Mouse (Mus musculus): ENCODE measurements around the gene Sept11. TPM values are rescaled to one million over a fixed set of nuclear protein-coding genes. Genes with fewer than 3 reads are reported as not detected.

Gene Sept11
- polyA plus RNA-seq, 1 experiment from 2014 or later: 175 TPM

DNA sequence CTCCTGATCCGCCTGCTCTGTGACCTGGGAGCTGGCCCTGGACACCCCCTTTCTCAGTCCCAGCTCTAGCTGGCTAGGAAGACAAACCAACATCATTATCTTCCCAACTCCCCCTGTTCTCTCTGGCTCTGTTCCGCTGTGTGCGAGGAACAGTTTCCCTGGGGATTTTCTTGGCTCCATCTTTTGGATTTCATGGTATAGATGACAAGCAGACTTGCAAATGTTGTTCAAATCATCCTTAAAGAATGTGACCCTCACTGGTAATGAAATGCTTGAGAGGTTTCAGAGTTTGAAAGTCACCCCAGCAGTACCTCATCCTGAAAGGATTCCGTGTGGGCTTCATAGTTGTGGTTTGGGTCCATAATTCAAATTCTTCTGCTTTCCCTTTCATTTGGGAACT is 38.2 kb downstream of the Sept11 start:
- H3K27ac ChIP-seq (ENCODE audit: low read length): no peak overlapping the region
- H3K4me3 ChIP-seq (replicated peaks; ENCODE audit: low read length): no peak overlapping the region
- no peaks in the 10 kb centered on the region for H3K36me3 ChIP-seq (ENCODE audit: control insufficient read depth, insufficient read depth)
- no peak for ATAC-seq
- WGBS: 57% methylated on average over 4 of the region's 4 CpGs
- no peaks in the 10 kb centered on the region for H3K9me3 ChIP-seq (ENCODE audit: control insufficient read depth, low read length)
- peaks cover 54% of the 10 kb centered on the region for H3K4me1 ChIP-seq (replicated peaks; ENCODE audit: control insufficient read depth, insufficient read depth, low read length)
- H3K9ac ChIP-seq (replicated peaks; ENCODE audit: low read depth, low read length): no peak overlapping the region
- no peaks in the 10 kb centered on the region for H3K27me3 ChIP-seq (replicated peaks; ENCODE audit: control insufficient read depth, insufficient read depth, low read length)
- no peak overlapping the region for H3K4me2 ChIP-seq (ENCODE audit: low read length)

DNA sequence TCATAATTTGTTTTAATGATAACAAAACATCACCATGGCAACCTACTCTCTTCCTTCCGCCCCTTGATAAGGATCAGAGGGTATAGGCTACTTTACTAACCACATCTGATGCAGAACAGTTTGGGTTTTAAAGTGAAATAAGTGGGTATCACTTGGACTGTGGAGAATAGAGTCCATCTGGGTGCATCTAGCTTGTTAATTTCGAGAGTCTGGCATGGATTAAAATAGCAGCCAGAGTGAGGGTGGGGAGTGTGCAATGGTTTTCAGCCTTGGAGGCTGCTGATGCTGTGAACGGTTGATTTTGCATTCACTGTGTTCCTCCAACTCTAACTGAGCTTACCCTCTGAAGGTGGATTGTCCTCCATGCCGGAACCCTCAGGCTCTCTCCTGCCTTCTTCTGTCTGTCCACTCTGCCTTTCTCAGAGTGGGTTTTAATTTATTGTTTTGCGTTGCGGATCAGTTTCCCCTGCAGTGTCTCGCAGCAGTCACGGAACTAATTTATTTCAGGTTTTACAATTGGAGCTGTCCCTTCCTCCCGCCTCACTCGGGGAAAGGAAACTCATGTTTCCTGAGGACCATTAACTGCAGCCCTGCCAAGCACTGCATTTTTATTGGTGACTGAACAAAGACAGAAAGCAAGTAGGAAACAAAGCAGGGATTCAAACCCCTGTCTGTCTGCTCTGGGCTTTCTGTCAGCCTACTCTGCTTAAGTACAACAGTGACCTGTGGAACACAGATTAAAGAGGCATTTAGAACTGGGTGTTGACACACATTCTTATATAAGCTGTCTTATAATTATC is 40.4 kb downstream of the Sept11 start:
- H3K4me2 ChIP-seq (ENCODE audit: low read length): peak overlapping the region; percentile 34
- ATAC-seq: peak; percentile 67
- no peaks in the 10 kb centered on the region for H3K27me3 ChIP-seq (replicated peaks; ENCODE audit: control insufficient read depth, insufficient read depth, low read length)
- 6% methylated on average over 10 of the region's 10 CpGs for WGBS
- H3K36me3 ChIP-seq (ENCODE audit: control insufficient read depth, insufficient read depth): no peaks in the 10 kb centered on the region
- H3K9me3 ChIP-seq (ENCODE audit: control insufficient read depth, low read length): no peaks in the 10 kb centered on the region
- H3K4me3 ChIP-seq (replicated peaks; ENCODE audit: low read length): no peak overlapping the region
- peak overlapping the region; percentile 15 for H3K9ac ChIP-seq (replicated peaks; ENCODE audit: low read depth, low read length)
- H3K27ac ChIP-seq (ENCODE audit: low read length): peak overlapping the region; percentile 29
- peaks cover 43% of the 10 kb centered on the region for H3K4me1 ChIP-seq (replicated peaks; ENCODE audit: control insufficient read depth, insufficient read depth, low read length)

DNA sequence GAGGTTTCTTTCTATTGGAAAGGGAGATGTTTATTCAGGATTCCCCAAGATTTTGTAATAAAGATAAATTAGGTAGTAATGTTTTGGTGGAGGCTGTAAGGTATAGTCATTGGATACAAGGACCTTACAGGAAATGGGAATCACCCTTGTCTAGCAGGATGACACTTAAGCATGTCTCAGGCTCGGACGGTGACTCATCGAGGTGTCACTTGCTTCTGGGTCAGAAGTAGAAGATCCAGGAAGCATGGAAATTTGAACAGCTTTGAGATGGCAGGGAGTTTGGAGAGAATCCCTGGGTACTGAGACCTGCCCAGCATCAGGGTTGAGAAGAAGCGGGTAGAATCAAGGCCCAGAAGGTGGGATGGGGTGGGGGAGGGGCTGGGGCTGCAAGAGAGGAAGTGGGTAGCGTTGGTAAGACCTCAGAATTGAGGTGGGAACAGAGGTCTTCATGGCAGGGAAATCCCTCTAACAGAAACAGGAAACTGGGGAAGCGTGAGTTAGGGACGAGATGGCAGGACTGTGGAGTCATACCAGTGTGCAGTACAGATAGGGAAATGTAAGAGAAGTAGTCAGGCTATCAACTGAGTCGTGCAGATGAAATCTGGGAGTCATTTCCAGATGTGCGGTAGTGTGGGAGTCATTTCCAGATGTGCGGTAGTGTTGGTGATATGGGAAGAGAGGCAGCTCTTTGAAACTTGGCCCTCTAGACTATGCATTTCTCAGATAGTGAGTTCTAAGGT is 42.3 kb downstream of the Sept11 start:
- H3K27me3 ChIP-seq (replicated peaks; ENCODE audit: control insufficient read depth, insufficient read depth, low read length): no peaks in the 10 kb centered on the region
- WGBS: 94% methylated on average over 10 of the region's 10 CpGs
- no peak for ATAC-seq
- peaks cover 4% of the 10 kb centered on the region; the same call in 1 of the 2 replicates for H3K36me3 ChIP-seq (ENCODE audit: control insufficient read depth, insufficient read depth)
- H3K9me3 ChIP-seq (ENCODE audit: control insufficient read depth, low read length): no peaks in the 10 kb centered on the region
- no peak overlapping the region for H3K4me3 ChIP-seq (replicated peaks; ENCODE audit: low read length)
- H3K9ac ChIP-seq (replicated peaks; ENCODE audit: low read depth, low read length): no peak overlapping the region
- H3K27ac ChIP-seq (ENCODE audit: low read length): no peak overlapping the region
- no peak overlapping the region for H3K4me2 ChIP-seq (ENCODE audit: low read length)
- peaks cover 38% of the 10 kb centered on the region for H3K4me1 ChIP-seq (replicated peaks; ENCODE audit: control insufficient read depth, insufficient read depth, low read length)

DNA sequence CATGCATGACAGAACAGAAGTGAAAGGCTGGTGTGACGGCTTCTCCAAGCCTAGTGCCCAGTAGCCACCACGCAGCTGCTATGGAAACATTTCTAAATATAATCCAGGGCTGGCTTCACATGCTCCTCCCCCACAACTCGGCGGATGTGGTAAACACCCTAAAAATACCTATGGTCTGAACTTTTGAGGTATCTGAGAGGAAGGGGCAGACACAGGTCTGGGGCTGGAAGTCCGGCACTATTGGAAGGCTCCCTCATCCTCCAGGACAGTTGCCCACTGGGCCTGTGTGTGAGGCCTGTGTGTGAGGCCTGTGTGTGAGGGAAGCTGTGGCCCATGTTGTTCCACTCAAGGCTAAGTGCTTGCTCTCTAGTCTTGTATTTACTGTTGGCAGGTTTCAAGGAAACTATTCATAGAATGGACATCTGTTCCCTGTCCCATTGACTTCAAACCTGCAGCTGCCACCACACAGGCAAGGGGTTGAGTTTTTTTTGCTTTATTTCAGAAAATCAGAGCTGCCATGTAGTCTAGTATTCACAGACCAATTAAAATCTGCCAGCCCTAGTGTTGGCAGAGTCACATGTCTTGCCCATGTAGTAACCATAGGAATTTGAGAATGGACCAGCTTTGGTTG is 43.8 kb downstream of the Sept11 start:
- 60% methylated on average over 5 of the region's 5 CpGs for WGBS
- peaks cover 8% of the 10 kb centered on the region; the same call in 1 of the 2 replicates for H3K36me3 ChIP-seq (ENCODE audit: control insufficient read depth, insufficient read depth)
- ATAC-seq: peak; percentile 39
- H3K9ac ChIP-seq (replicated peaks; ENCODE audit: low read depth, low read length): no peak overlapping the region
- H3K4me3 ChIP-seq (replicated peaks; ENCODE audit: low read length): no peak overlapping the region
- no peaks in the 10 kb centered on the region for H3K9me3 ChIP-seq (ENCODE audit: control insufficient read depth, low read length)
- no peaks in the 10 kb centered on the region for H3K27me3 ChIP-seq (replicated peaks; ENCODE audit: control insufficient read depth, insufficient read depth, low read length)
- H3K4me2 ChIP-seq (ENCODE audit: low read length): no peak overlapping the region
- H3K4me1 ChIP-seq (replicated peaks; ENCODE audit: control insufficient read depth, insufficient read depth, low read length): peaks cover 31% of the 10 kb centered on the region
- H3K27ac ChIP-seq (ENCODE audit: low read length): no peak overlapping the region

DNA sequence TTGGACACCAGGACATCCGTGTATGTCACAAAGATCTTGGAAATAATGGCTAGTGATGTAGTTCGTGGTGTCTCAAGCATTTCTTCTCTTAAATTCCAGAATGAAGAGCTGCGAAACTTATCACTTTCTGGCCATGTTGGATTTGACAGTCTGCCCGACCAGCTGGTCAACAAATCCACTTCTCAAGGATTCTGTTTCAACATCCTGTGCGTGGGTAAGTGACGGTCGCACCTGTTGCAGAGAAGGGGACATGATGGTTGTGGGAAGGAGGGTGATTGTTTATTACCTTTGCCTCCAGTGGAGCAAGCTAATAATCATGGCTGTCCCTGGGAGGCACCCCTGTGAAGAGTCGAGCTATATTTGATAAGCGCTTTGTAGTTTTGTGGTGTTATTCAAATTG is 46.1 kb downstream of the Sept11 start:
- no peaks in the 10 kb centered on the region for H3K27me3 ChIP-seq (replicated peaks; ENCODE audit: control insufficient read depth, insufficient read depth, low read length)

DNA sequence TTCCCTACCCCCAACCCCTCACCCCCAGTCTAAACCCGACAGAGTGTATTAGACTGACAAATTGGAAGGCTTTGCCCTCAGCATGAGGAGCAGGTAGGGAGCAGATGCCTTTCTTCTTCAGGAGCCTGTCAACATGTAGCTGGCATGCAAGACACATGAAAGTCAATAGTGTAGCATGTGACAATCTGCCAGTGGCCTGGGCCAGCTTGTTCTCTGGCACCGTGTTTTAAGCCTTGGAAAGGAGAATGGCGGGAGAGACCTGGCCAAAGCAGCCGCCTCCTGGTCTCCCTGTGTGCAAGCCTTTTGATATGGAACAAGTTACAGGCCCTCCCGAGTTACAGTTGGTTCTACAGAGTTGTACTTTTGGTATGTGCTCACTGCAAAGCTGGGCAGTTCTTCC is 47.5 kb downstream of the Sept11 start:
- ATAC-seq: 0 out of 2 replicates have a peak, but pooled peaks have one; percentile 11
- peaks cover 29% of the 10 kb centered on the region for H3K4me1 ChIP-seq (replicated peaks; ENCODE audit: control insufficient read depth, insufficient read depth, low read length)
- H3K27me3 ChIP-seq (replicated peaks; ENCODE audit: control insufficient read depth, insufficient read depth, low read length): no peaks in the 10 kb centered on the region
- 68% methylated on average over 5 of the region's 5 CpGs for WGBS
- H3K36me3 ChIP-seq (ENCODE audit: control insufficient read depth, insufficient read depth): peaks cover 8% of the 10 kb centered on the region; the same call in 1 of the 2 replicates
- no peak overlapping the region for H3K4me3 ChIP-seq (replicated peaks; ENCODE audit: low read length)
- no peak overlapping the region for H3K4me2 ChIP-seq (ENCODE audit: low read length)
- H3K9ac ChIP-seq (replicated peaks; ENCODE audit: low read depth, low read length): no peak overlapping the region
- no peaks in the 10 kb centered on the region for H3K9me3 ChIP-seq (ENCODE audit: control insufficient read depth, low read length)
- H3K27ac ChIP-seq (ENCODE audit: low read length): no peak overlapping the region

More for the DNA sequence above, 46.1 kb downstream of the Sept11 start:
- peaks cover 19% of the 10 kb centered on the region for H3K4me1 ChIP-seq (replicated peaks; ENCODE audit: control insufficient read depth, insufficient read depth, low read length)
- no peak overlapping the region for H3K4me2 ChIP-seq (ENCODE audit: low read length)
- WGBS: 93% methylated on average over 9 of the region's 9 CpGs
- no peak overlapping the region for H3K4me3 ChIP-seq (replicated peaks; ENCODE audit: low read length)
- ATAC-seq: no peak
- H3K27ac ChIP-seq (ENCODE audit: low read length): no peak overlapping the region
- H3K9ac ChIP-seq (replicated peaks; ENCODE audit: low read depth, low read length): no peak overlapping the region
- peaks cover 8% of the 10 kb centered on the region; the same call in 1 of the 2 replicates for H3K36me3 ChIP-seq (ENCODE audit: control insufficient read depth, insufficient read depth)
- H3K9me3 ChIP-seq (ENCODE audit: control insufficient read depth, low read length): no peaks in the 10 kb centered on the region

DNA sequence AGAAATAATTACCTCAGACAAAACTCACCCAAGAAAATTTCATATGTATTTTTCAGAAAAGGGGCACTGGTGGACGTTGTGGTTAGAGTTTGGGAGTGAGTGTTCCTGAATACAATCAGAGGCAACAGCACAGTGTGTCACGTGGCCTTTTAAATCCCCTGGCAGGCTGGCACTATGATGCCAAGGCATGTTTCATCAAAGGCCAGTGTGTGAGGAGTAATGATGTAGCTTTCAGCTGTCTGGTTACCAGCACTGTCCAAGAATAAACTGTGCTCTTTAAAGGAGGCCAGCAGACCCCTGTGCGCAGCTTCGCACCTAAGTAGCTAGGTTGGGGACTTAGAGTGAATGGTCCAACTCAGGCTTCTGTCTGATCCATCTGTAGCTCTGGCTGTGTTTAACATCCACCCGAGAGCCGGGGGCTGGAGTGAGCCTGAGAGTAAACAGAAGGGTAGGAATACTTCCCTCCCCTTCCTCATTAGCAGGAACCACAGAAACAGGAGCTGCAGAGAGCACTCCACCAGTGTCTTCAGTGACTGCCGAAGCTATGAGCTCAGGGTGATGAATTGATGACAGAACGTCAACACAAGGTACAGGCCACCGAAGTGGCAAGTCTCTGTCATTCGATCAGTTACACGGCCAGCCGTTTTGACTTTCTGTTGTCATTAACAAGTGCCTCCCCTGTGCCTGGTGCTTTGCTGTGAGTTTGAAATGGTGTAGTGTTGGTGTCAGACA is 50.3 kb downstream of the Sept11 start:
- H3K36me3 ChIP-seq (ENCODE audit: control insufficient read depth, insufficient read depth): peaks cover 8% of the 10 kb centered on the region; the same call in 1 of the 2 replicates
- 57% methylated on average over 12 of the region's 12 CpGs for WGBS
- no peaks in the 10 kb centered on the region for H3K27me3 ChIP-seq (replicated peaks; ENCODE audit: control insufficient read depth, insufficient read depth, low read length)
- peaks cover 21% of the 10 kb centered on the region for H3K4me1 ChIP-seq (replicated peaks; ENCODE audit: control insufficient read depth, insufficient read depth, low read length)
- peak; percentile 53 for ATAC-seq
- H3K4me3 ChIP-seq (replicated peaks; ENCODE audit: low read length): no peak overlapping the region
- no peaks in the 10 kb centered on the region for H3K9me3 ChIP-seq (ENCODE audit: control insufficient read depth, low read length)
- H3K4me2 ChIP-seq (ENCODE audit: low read length): no peak overlapping the region
- H3K27ac ChIP-seq (ENCODE audit: low read length): no peak overlapping the region
- H3K9ac ChIP-seq (replicated peaks; ENCODE audit: low read depth, low read length): no peak overlapping the region

DNA sequence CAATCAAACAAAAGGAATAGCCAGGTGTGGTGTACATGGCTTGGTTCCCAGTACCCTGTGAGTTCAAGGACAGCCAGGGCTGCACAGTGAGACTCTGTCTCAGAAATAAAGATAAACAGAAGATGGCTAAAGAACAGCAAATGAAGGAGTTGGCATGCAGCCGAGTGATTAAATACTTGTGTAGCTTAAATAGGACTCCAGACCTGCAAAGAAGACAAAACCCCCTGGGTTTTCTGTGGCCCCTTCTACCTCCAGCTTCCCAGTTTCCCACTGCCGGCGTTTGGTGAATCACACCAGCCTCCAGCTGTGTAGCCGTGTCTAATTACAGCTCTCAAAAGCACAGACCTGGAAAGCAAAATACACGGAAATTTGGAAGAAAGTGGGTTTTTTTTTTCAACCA is 51.6 kb downstream of the Sept11 start:
- H3K27ac ChIP-seq (ENCODE audit: low read length): no peak overlapping the region
- 8% methylated on average over 5 of the region's 5 CpGs for WGBS
- no peak overlapping the region for H3K9ac ChIP-seq (replicated peaks; ENCODE audit: low read depth, low read length)
- H3K4me3 ChIP-seq (replicated peaks; ENCODE audit: low read length): no peak overlapping the region
- no peaks in the 10 kb centered on the region for H3K27me3 ChIP-seq (replicated peaks; ENCODE audit: control insufficient read depth, insufficient read depth, low read length)
- peaks cover 5% of the 10 kb centered on the region; the same call in 1 of the 2 replicates for H3K36me3 ChIP-seq (ENCODE audit: control insufficient read depth, insufficient read depth)
- peaks cover 21% of the 10 kb centered on the region for H3K4me1 ChIP-seq (replicated peaks; ENCODE audit: control insufficient read depth, insufficient read depth, low read length)
- no peak overlapping the region for H3K4me2 ChIP-seq (ENCODE audit: low read length)
- H3K9me3 ChIP-seq (ENCODE audit: control insufficient read depth, low read length): no peaks in the 10 kb centered on the region
- ATAC-seq: no peak

All from forebrain, embryonic 16.5 days (tissue).